Mouse (Mus musculus): ENCODE results near the gene Slc25a30. TPM values are rescaled to one million over a fixed set of nuclear protein-coding genes. Genes with fewer than 3 reads are reported as not detected.
"Not testable (repeated sequence)": the region's sequence is repeated elsewhere in the genome, so short reads cannot be mapped to it uniquely, and the experiment has no call there.

The Slc25a30 gene
- polyA plus RNA-seq, 1 experiment = 13.6 TPM

- Histone ChIP-seq H3K36me3 (replicated peaks; ENCODE audit: low read length) (peaks cover 78% of the 10 kb centered on the region), H3K4me3 (replicated peaks) (no peak overlapping the region), H3K4me1 (peaks cover 35% of the 10 kb centered on the region), H3K27me3 (replicated peaks) (no peaks in the 10 kb centered on the region), H3K9me3 (no peaks in the 10 kb centered on the region)
- TF ChIP-seq FLI1 (IDR thresholded peaks at IDR 0.05; ENCODE audit: low read length) (no peak), GATA1 (IDR thresholded peaks at IDR 0.05; ENCODE audit: borderline replicate concordance, low read length) (no peak)
These were observed 10.2 kb downstream of the Slc25a30 start for GRCm38 (mm10) chr14:75776637-75777036.

DNA sequence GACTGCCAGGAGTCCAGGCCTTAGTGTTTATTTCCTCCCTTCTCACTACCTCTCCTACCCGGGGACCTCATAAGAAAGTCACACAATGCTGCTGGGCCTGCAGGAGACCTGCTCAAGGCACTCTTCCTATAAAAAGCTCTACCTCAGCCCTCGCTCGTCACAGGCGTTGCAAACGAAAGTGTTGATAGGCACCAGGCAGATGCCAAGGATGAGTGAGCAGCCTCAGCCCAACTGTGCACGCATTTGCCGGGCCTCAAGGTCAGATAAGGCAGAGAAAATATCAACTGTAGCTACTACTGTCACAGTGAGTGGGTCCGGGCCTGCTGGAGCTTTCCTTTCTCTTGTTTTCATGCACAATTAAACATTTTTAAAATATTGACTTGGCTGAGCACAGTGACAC lies 13.4 kb downstream of the Slc25a30 start:
- H3K9me3 ChIP-seq = no peaks in the 10 kb centered on the region
- TF ChIP-seq FLI1 (IDR thresholded peaks at IDR 0.05; ENCODE audit: low read length) = no peak
- no peak for TF ChIP-seq GATA1 (IDR thresholded peaks at IDR 0.05; ENCODE audit: borderline replicate concordance, low read length)
- H3K36me3 ChIP-seq (replicated peaks; ENCODE audit: low read length) = peaks cover 91% of the 10 kb centered on the region
- H3K4me1 ChIP-seq = peaks cover 26% of the 10 kb centered on the region
- H3K27me3 ChIP-seq (replicated peaks) = no peaks in the 10 kb centered on the region
- H3K4me3 ChIP-seq (replicated peaks) = no peak overlapping the region

GRCm38 (mm10) chr14:75772407-75772806 lies 14.4 kb downstream of the Slc25a30 start:
- Histone ChIP-seq H3K36me3 (replicated peaks; ENCODE audit: low read length) (peaks cover 92% of the 10 kb centered on the region), H3K4me1 (peaks cover 18% of the 10 kb centered on the region)
- H3K4me3 ChIP-seq (replicated peaks); H3K9me3 ChIP-seq; H3K27me3 ChIP-seq (replicated peaks): not testable (repeated sequence)

- Histone ChIP-seq H3K27me3 (replicated peaks) (no peaks in the 10 kb centered on the region), H3K4me3 (replicated peaks) (no peak overlapping the region), H3K9me3 (no peaks in the 10 kb centered on the region), H3K4me1 (peaks cover 12% of the 10 kb centered on the region; the same call in 1 of the 2 replicates), H3K36me3 (replicated peaks; ENCODE audit: low read length) (peaks cover 91% of the 10 kb centered on the region)
- no peak for TF ChIP-seq GATA1 (IDR thresholded peaks at IDR 0.05; ENCODE audit: borderline replicate concordance, low read length)
- no peak for TF ChIP-seq FLI1 (IDR thresholded peaks at IDR 0.05; ENCODE audit: low read length)
These were observed 15.7 kb downstream of the Slc25a30 start for GRCm38 (mm10) chr14:75771101-75771501.

DNA sequence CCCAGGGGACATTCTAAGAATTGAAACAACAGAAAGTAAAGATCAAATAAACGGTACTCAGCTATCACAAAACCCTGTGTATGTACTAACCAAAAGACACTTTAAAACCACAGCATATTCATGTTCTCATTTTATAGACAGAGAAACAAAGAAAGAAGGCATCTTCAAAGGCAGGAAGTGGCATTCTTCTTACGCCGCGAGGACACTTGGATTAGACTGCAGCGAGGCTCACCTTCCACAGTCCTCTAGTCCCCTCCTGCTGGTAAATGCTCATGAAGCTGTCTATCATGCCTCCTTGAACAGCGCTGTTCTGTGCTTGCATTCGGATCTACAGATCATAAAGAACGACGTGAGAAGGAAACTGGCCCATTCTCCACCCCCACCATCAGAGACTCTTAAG lies 17.5 kb downstream of the Slc25a30 start:
- Histone ChIP-seq H3K4me3 (replicated peaks) (no peak overlapping the region), H3K27me3 (replicated peaks) (no peaks in the 10 kb centered on the region), H3K36me3 (replicated peaks; ENCODE audit: low read length) (peaks cover 91% of the 10 kb centered on the region), H3K9me3 (no peaks in the 10 kb centered on the region), H3K4me1 (peaks cover 12% of the 10 kb centered on the region; the same call in 1 of the 2 replicates)
- TF ChIP-seq GATA1 (IDR thresholded peaks at IDR 0.05; ENCODE audit: borderline replicate concordance, low read length) (no peak), FLI1 (IDR thresholded peaks at IDR 0.05; ENCODE audit: low read length) (no peak)

- no peak for TF ChIP-seq FLI1 (IDR thresholded peaks at IDR 0.05; ENCODE audit: low read length)
- no peak for TF ChIP-seq GATA1 (IDR thresholded peaks at IDR 0.05; ENCODE audit: borderline replicate concordance, low read length)
- Histone ChIP-seq H3K9me3 (no peaks in the 10 kb centered on the region), H3K36me3 (replicated peaks; ENCODE audit: low read length) (peaks cover 91% of the 10 kb centered on the region), H3K27me3 (replicated peaks) (no peaks in the 10 kb centered on the region), H3K4me1 (peaks cover 9% of the 10 kb centered on the region), H3K4me3 (replicated peaks) (no peak overlapping the region)
These were observed 18.6 kb downstream of the Slc25a30 start for GRCm38 (mm10) chr14:75768275-75768608.

DNA sequence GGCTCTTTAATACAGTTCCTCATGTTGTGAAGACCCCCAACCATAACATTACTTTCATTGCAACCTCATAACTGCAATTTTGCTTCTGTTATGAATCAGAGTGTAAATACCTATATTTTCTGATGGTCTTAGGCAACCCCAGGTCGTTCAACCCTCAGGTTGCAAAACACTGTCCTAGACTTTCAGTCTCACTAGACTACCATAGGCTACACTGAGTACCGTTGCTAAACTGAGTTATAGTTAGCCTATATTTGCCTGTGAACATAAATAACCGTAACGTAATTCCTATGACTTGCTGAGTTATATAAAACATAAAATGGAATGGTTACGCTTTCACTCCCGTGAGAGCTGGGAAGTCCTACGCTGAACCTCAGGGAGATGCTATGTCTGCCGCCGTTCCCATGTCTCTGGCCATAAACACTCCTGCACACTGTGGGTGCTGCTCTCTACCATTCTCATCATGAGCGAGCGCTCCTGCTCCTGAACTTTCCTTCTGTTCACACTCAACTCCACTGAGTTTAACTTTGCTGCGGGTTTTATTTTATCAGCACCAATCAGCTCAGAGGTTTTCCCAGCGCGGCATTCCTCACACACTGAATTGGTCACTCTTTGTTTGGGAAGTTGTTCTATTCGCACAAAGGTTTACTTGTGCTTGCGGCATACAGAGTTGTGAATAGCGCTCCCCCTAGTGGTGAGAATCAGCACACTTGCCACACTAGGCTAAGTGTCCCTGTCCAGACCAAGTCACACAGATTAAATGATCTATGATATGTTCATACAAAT lies 19.2 kb downstream of the Slc25a30 start:
- H3K36me3 ChIP-seq (replicated peaks; ENCODE audit: low read length) = peaks cover 91% of the 10 kb centered on the region
- TF ChIP-seq FLI1 (IDR thresholded peaks at IDR 0.05; ENCODE audit: low read length) (no peak), GATA1 (IDR thresholded peaks at IDR 0.05; ENCODE audit: borderline replicate concordance, low read length) (no peak)
- peaks cover 7% of the 10 kb centered on the region; the same call in 1 of the 2 replicates for H3K4me1 ChIP-seq
- no peaks in the 10 kb centered on the region for H3K9me3 ChIP-seq
- H3K27me3 ChIP-seq (replicated peaks) = no peaks in the 10 kb centered on the region
- no peak overlapping the region for H3K4me3 ChIP-seq (replicated peaks)

DNA sequence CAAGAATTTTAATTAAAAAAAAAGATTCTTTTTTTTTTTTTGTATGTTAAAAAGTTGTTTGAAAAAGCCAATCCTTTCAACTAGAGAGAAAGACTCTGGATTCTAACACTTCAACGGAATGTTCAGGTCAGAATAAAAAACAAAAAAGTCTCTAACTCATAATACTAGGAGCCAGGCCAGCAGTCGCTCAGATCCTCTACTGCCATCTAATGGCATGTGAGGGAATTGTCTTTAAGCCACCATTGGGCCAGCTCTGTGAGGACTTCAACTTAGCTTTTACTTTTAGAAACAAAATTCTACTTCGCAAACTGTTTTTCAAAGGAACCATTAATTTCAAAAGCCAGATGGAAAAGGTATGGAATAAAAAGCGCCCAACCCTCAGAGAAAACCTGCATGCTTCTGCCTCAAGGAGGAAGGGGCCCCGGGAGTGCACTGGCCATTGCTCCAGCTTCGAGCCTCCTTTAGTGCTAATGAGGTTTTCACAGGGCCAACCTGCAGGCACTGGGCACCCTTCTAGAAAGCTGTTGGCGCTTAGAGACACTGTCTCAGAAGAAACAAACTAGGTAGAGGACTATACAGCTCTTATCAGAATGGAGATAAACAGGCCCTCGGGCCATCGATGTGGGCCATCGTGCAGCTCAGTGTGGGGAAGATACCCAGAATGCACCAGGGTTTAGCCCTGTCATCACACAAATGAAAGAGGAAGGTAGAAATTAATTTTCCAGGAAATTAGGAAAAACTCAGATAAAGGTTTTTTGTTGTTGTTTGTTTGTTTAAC lies 25.6 kb downstream of the Slc25a30 start:
- H3K9me3 ChIP-seq = no peaks in the 10 kb centered on the region
- H3K27me3 ChIP-seq (replicated peaks) = no peaks in the 10 kb centered on the region
- TF ChIP-seq GATA1 (IDR thresholded peaks at IDR 0.05; ENCODE audit: borderline replicate concordance, low read length) = no peak
- TF ChIP-seq FLI1 (IDR thresholded peaks at IDR 0.05; ENCODE audit: low read length) = no peak
- peaks cover 71% of the 10 kb centered on the region for H3K36me3 ChIP-seq (replicated peaks; ENCODE audit: low read length)
- H3K4me3 ChIP-seq (replicated peaks) = no peak overlapping the region
- peaks cover 10% of the 10 kb centered on the region; the same call in 1 of the 2 replicates for H3K4me1 ChIP-seq

DNA sequence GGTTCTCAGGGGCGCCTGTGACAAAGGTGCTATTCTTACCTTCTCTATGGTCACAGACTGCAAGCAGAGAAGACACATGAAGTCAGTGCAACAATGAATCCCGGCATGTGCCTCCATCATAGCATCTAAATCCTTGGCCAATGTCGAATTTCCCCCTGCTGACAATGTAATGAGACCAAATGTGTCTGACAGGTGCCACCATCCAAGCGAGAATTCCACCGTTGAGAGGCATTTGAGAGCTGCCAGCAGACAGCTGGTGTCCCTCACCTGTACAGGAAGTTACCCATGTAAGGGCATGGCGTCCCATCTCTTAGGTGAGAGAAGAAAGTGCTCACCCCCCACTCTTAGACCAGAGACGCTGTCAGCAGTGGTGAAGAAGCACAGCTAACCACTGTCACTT lies 28.4 kb downstream of the Slc25a30 start:
- no peaks in the 10 kb centered on the region for H3K27me3 ChIP-seq (replicated peaks)
- H3K4me3 ChIP-seq (replicated peaks) = no peak overlapping the region
- TF ChIP-seq GATA1 (IDR thresholded peaks at IDR 0.05; ENCODE audit: borderline replicate concordance, low read length) (no peak), FLI1 (IDR thresholded peaks at IDR 0.05; ENCODE audit: low read length) (no peak)
- H3K9me3 ChIP-seq = no peaks in the 10 kb centered on the region
- peaks cover 6% of the 10 kb centered on the region for H3K4me1 ChIP-seq
- H3K36me3 ChIP-seq (replicated peaks; ENCODE audit: low read length) = peaks cover 49% of the 10 kb centered on the region

GRCm38 (mm10) chr14:75757821-75758220 lies 29.0 kb downstream of the Slc25a30 start:
- no peaks in the 10 kb centered on the region for H3K9me3 ChIP-seq
- H3K4me3 ChIP-seq (replicated peaks) = no peak overlapping the region
- peaks cover 11% of the 10 kb centered on the region for H3K4me1 ChIP-seq
- no peaks in the 10 kb centered on the region for H3K27me3 ChIP-seq (replicated peaks)
- peaks cover 43% of the 10 kb centered on the region for H3K36me3 ChIP-seq (replicated peaks; ENCODE audit: low read length)
- TF ChIP-seq FLI1 (IDR thresholded peaks at IDR 0.05; ENCODE audit: low read length) (no peak), GATA1 (IDR thresholded peaks at IDR 0.05; ENCODE audit: borderline replicate concordance, low read length) (no peak)

Measured in megakaryocyte, embryonic 14.5 days (primary cell).